Mouse (Mus musculus): ENCODE results near the gene Tbc1d5. TPM values are rescaled to one million over a fixed set of nuclear protein-coding genes. Genes with fewer than 3 reads are reported as not detected.
A peak's percentile ranks its signal among the peaks of the same experiment; 100 is the strongest.

The Tbc1d5 gene
- polyA plus RNA-seq, 1 experiment from 2014 or later = 6.1 TPM

GRCm38 (mm10) chr17:50908568-50909335 is 270.4 kb downstream of the Tbc1d5 start:
- no peaks in the 10 kb centered on the region for H3K36me3 ChIP-seq (ENCODE audit: insufficient read depth, low read length)
- no peak overlapping the region for H3K9ac ChIP-seq (ENCODE audit: low read depth, low read length)
- H3K9me3 ChIP-seq (replicated peaks; ENCODE audit: low read length) = no peaks in the 10 kb centered on the region
- 65% methylated on average over 6 of the region's 6 CpGs for WGBS
- H3K4me2 ChIP-seq (ENCODE audit: low read length) = no peak overlapping the region
- DNase-seq (ENCODE audit: low spot score) (peak; percentile 11), ATAC-seq (replicated peaks; ENCODE audit: low FRiP score, low read depth) (no peak)
- TF ChIP-seq CTCF (IDR thresholded peaks at IDR 0.05; ENCODE audit: low read depth) = no peak
- no peaks in the 10 kb centered on the region for H3K4me1 ChIP-seq (replicated peaks; ENCODE audit: insufficient read depth, low read length)
- H3K27ac ChIP-seq = no peak overlapping the region
- H3K4me3 ChIP-seq (replicated peaks; ENCODE audit: low read depth, low read length) = no peak overlapping the region
- H3K27me3 ChIP-seq (ENCODE audit: insufficient read depth, low read length) = no peaks in the 10 kb centered on the region

GRCm38 (mm10) chr17:50908160-50908559 is 271.0 kb downstream of the Tbc1d5 start:
- ATAC-seq (replicated peaks; ENCODE audit: low FRiP score, low read depth) = no peak
- no peak overlapping the region for H3K27ac ChIP-seq
- H3K36me3 ChIP-seq (ENCODE audit: insufficient read depth, low read length) = no peaks in the 10 kb centered on the region
- 81% methylated on average over 4 of the region's 4 CpGs for WGBS
- no peak for DNase-seq (ENCODE audit: low spot score)
- H3K9me3 ChIP-seq (replicated peaks; ENCODE audit: low read length) = no peaks in the 10 kb centered on the region
- H3K4me1 ChIP-seq (replicated peaks; ENCODE audit: insufficient read depth, low read length) = no peaks in the 10 kb centered on the region
- no peaks in the 10 kb centered on the region for H3K27me3 ChIP-seq (ENCODE audit: insufficient read depth, low read length)
- no peak for TF ChIP-seq CTCF (IDR thresholded peaks at IDR 0.05; ENCODE audit: low read depth)
- H3K9ac ChIP-seq (ENCODE audit: low read depth, low read length) = no peak overlapping the region
- H3K4me2 ChIP-seq (ENCODE audit: low read length) = no peak overlapping the region
- no peak overlapping the region for H3K4me3 ChIP-seq (replicated peaks; ENCODE audit: low read depth, low read length)

GRCm38 (mm10) chr17:50906630-50907029 is 272.5 kb downstream of the Tbc1d5 start:
- ATAC-seq (replicated peaks; ENCODE audit: low FRiP score, low read depth) = no peak
- Histone ChIP-seq H3K36me3 (ENCODE audit: insufficient read depth, low read length) (no peaks in the 10 kb centered on the region), H3K4me1 (replicated peaks; ENCODE audit: insufficient read depth, low read length) (no peaks in the 10 kb centered on the region), H3K27ac (no peak overlapping the region), H3K4me3 (replicated peaks; ENCODE audit: low read depth, low read length) (no peak overlapping the region), H3K4me2 (ENCODE audit: low read length) (no peak overlapping the region), H3K9ac (ENCODE audit: low read depth, low read length) (no peak overlapping the region), H3K27me3 (ENCODE audit: insufficient read depth, low read length) (no peaks in the 10 kb centered on the region), H3K9me3 (replicated peaks; ENCODE audit: low read length) (no peaks in the 10 kb centered on the region)
- no peak for DNase-seq (ENCODE audit: low spot score)
- WGBS = 62% methylated on average over 1 of the region's 1 CpGs
- no peak for TF ChIP-seq CTCF (IDR thresholded peaks at IDR 0.05; ENCODE audit: low read depth)

- ATAC-seq (replicated peaks; ENCODE audit: low FRiP score, low read depth) (no peak), DNase-seq (ENCODE audit: low spot score) (no peak)
- Histone ChIP-seq H3K36me3 (ENCODE audit: insufficient read depth, low read length) (no peaks in the 10 kb centered on the region), H3K9ac (ENCODE audit: low read depth, low read length) (no peak overlapping the region), H3K27ac (no peak overlapping the region), H3K4me2 (ENCODE audit: low read length) (no peak overlapping the region), H3K9me3 (replicated peaks; ENCODE audit: low read length) (no peaks in the 10 kb centered on the region), H3K4me1 (replicated peaks; ENCODE audit: insufficient read depth, low read length) (no peaks in the 10 kb centered on the region), H3K4me3 (replicated peaks; ENCODE audit: low read depth, low read length) (no peak overlapping the region), H3K27me3 (ENCODE audit: insufficient read depth, low read length) (no peaks in the 10 kb centered on the region)
- TF ChIP-seq CTCF (IDR thresholded peaks at IDR 0.05; ENCODE audit: low read depth) = no peak
- 77% methylated on average over 3 of the region's 3 CpGs for WGBS
Observed at GRCm38 (mm10) chr17:50904463-50904862, 274.7 kb downstream of the Tbc1d5 start.

GRCm38 (mm10) chr17:50897867-50898266 is 281.3 kb downstream of the Tbc1d5 start:
- Histone ChIP-seq H3K4me1 (replicated peaks; ENCODE audit: insufficient read depth, low read length) (no peaks in the 10 kb centered on the region), H3K4me3 (replicated peaks; ENCODE audit: low read depth, low read length) (no peak overlapping the region), H3K27ac (no peak overlapping the region), H3K9ac (ENCODE audit: low read depth, low read length) (no peak overlapping the region), H3K36me3 (ENCODE audit: insufficient read depth, low read length) (no peaks in the 10 kb centered on the region), H3K4me2 (ENCODE audit: low read length) (no peak overlapping the region), H3K9me3 (replicated peaks; ENCODE audit: low read length) (no peaks in the 10 kb centered on the region), H3K27me3 (ENCODE audit: insufficient read depth, low read length) (no peaks in the 10 kb centered on the region)
- ATAC-seq (replicated peaks; ENCODE audit: low FRiP score, low read depth) (no peak), DNase-seq (ENCODE audit: low spot score) (no peak)
- TF ChIP-seq CTCF (IDR thresholded peaks at IDR 0.05; ENCODE audit: low read depth) = no peak
- WGBS = 90% methylated on average over 7 of the region's 7 CpGs

- DNase-seq (ENCODE audit: low spot score) = no peak
- no peak for ATAC-seq (replicated peaks; ENCODE audit: low FRiP score, low read depth)
- no peak overlapping the region for H3K4me2 ChIP-seq (ENCODE audit: low read length)
- no peaks in the 10 kb centered on the region for H3K4me1 ChIP-seq (replicated peaks; ENCODE audit: insufficient read depth, low read length)
- 98% methylated on average over 1 of the region's 1 CpGs for WGBS
- no peaks in the 10 kb centered on the region for H3K36me3 ChIP-seq (ENCODE audit: insufficient read depth, low read length)
- H3K9me3 ChIP-seq (replicated peaks; ENCODE audit: low read length) = no peaks in the 10 kb centered on the region
- H3K27me3 ChIP-seq (ENCODE audit: insufficient read depth, low read length) = no peaks in the 10 kb centered on the region
- no peak overlapping the region for H3K4me3 ChIP-seq (replicated peaks; ENCODE audit: low read depth, low read length)
- no peak overlapping the region for H3K27ac ChIP-seq
- H3K9ac ChIP-seq (ENCODE audit: low read depth, low read length) = no peak overlapping the region
- no peak for TF ChIP-seq CTCF (IDR thresholded peaks at IDR 0.05; ENCODE audit: low read depth)
Observed at GRCm38 (mm10) chr17:50889475-50889874, 289.7 kb downstream of the Tbc1d5 start.

DNA sequence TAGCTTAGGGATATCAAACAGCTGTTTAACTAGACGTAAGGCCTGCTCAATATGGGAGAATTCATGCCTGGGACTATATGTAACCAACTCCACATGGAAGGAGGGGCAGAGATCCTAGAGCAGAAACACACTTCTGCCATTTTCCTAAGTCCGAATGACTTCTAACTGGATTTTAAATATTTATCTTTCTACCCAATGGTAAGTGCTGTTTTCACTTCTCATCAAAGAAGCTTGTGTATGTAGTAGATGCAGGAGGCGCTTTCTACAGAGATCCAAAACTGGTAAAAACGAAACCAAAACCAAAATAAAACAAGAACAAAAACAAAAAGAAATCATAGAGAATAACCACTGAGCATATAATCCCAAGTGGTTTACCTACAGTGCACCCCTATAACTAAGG is 299.2 kb downstream of the Tbc1d5 start:
- H3K27ac ChIP-seq = no peak overlapping the region
- no peak overlapping the region for H3K9ac ChIP-seq (ENCODE audit: low read depth, low read length)
- H3K4me2 ChIP-seq (ENCODE audit: low read length) = no peak overlapping the region
- no peak for TF ChIP-seq CTCF (IDR thresholded peaks at IDR 0.05; ENCODE audit: low read depth)
- H3K9me3 ChIP-seq (replicated peaks; ENCODE audit: low read length) = no peaks in the 10 kb centered on the region
- H3K27me3 ChIP-seq (ENCODE audit: insufficient read depth, low read length) = no peaks in the 10 kb centered on the region
- no peak for DNase-seq (ENCODE audit: low spot score)
- 85% methylated on average over 4 of the region's 4 CpGs for WGBS
- no peaks in the 10 kb centered on the region for H3K4me1 ChIP-seq (replicated peaks; ENCODE audit: insufficient read depth, low read length)
- H3K36me3 ChIP-seq (ENCODE audit: insufficient read depth, low read length) = no peaks in the 10 kb centered on the region
- no peak overlapping the region for H3K4me3 ChIP-seq (replicated peaks; ENCODE audit: low read depth, low read length)
- no peak for ATAC-seq (replicated peaks; ENCODE audit: low FRiP score, low read depth)
